Mouse (Mus musculus): ENCODE measurements around the gene Dock2.

- TF ChIP-seq TAL1 (IDR thresholded peaks at IDR 0.05; ENCODE audit: low read length) (no peak), ELF1 (IDR thresholded peaks at IDR 0.05; ENCODE audit: low read depth, low read length) (no peak), EP300 (IDR thresholded peaks at IDR 0.05; ENCODE audit: low read depth in 1 of 2, low read length in 2 of 2) (no peak), TBP (IDR thresholded peaks at IDR 0.05; ENCODE audit: low read depth, low read length) (no peak), MXI1 (IDR thresholded peaks at IDR 0.05; ENCODE audit: low read depth, low read length) (no peak), CTCF (IDR thresholded peaks at IDR 0.05 in 2 of 3, conservative IDR thresholded peaks at IDR 0.05 in 1 of 3; ENCODE audit: control insufficient read depth in 1 of 3, insufficient read depth in 1 of 3, low read depth in 2 of 3, low read length in 3 of 3, poor library complexity in 1 of 3, severe bottlenecking in 1 of 3) (no peak), GABPA (IDR thresholded peaks at IDR 0.05; ENCODE audit: low read depth, low read length) (no peak), MAZ (IDR thresholded peaks at IDR 0.05; ENCODE audit: low read depth, low read length) (no peak), UBTF (IDR thresholded peaks at IDR 0.05; ENCODE audit: borderline replicate concordance, insufficient read depth, low read depth, low read length) (no peak), ETS1 (IDR thresholded peaks at IDR 0.05; ENCODE audit: low read depth, low read length) (no peak)
Observed at GRCm38 (mm10) chr11:34506390-34506789, 277.3 kb downstream of the Dock2 start.

Measured in MEL (cell line).